Mouse (Mus musculus) telencephalon, adult 2 months (tissue): ENCODE results near the gene Mamdc2.
"Not testable (repeated sequence)": the region's sequence is repeated elsewhere in the genome, so short reads cannot be mapped to it uniquely, and the experiment has no call there.

Experiments
- DNase-seq: peaks from one replicate; pipeline ENCODE4 v3.0.0-alpha.2; 2011; ENCODE audit warnings: low read depth, low spot score

Mamdc2 gene

GRCm38 (mm10) chr19:23447988-23448497, at the start of gene Mamdc2:
TSS of gene Mamdc2 (minus strand) at chr19:23448442.
- no peak for DNase-seq

GRCm38 (mm10) chr19:23498011-23498410, 49.8 kb upstream of the Mamdc2 start:
- no peak for DNase-seq

DNA sequence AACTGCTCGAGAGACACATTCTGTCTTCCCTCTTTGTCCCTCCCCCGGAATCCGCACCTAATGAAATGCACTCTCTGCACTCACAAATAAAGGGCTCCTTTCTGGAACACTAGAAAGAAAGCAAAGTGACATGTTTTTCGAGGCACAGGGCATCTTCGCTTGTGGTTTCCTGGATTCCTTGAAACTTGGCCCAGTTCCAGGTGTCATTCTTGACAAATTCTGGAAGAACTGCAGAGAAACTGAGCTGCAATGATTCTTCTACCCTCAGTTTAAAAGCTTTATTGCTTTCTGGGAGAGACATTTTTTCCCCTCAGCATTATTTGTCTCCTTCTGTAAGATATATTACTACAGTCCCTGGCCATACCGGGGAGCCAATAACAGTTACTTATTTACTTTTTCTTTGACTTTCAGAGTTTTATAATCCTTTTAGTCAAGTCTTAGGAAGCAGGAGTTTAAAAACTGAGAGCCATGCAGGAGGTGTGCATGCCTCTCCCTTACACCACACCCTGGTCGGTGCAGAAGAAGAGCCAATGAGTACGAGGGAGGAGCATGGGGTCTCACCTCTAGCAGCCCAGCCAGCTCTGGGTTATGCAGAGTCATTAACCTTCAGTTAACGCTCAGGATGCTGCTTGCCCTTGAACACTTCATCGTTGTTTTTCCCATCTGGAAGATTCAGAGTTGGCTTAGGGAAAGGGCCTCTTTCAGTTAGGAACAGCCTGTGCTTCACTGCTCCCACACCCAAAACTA, 49.1 kb upstream of the Mamdc2 start:
- no peak for DNase-seq

DNA sequence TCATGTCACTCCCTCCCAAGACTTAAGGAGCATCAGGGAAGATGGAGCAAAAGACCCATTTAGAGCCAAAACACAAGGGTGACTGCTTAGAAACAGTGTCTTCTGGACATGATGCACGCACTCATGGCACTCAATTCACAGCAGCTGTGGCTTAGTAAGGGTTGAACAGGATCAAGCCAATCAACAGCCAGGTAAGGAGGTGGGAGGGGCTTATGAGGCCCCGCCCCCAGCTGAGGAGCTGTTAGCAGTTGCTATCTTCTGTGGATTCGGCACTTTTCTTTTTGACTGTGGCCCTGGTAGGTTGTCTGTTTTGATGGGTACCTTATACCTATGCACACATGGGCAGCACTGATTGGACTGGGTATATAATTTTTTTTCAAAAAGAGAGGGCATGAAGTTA, 48.3 kb upstream of the Mamdc2 start:
- no peak for DNase-seq

GRCm38 (mm10) chr19:23492663-23493062, 44.4 kb upstream of the Mamdc2 start:
- DNase-seq = no peak

- DNase-seq = not testable (repeated sequence)
These were observed 42.5 kb upstream of the Mamdc2 start for GRCm38 (mm10) chr19:23490703-23491102.

GRCm38 (mm10) chr19:23489780-23490179, 41.5 kb upstream of the Mamdc2 start:
- DNase-seq = no peak

DNA sequence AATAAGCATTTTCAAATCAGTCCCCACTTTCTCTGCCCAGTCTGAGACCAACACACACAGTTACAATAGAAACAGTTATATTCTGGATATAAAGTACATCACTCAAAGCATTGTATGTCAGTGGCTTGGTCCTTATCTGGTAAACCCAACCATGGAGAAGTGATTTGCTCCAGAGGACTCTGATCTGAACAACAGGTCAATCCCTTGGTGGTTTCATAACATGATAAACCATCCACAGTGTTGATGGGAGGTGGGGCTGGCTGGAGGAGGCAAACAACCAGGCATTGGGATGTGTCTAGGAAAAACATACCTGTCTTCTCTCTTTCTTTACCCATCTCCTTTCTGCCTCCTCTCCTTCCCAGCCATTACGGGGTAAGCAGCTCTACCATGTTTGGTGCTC, 39.2 kb upstream of the Mamdc2 start:
- DNase-seq = no peak

GRCm38 (mm10) chr19:23486631-23487270, 38.5 kb upstream of the Mamdc2 start:
- DNase-seq = no peak

DNA sequence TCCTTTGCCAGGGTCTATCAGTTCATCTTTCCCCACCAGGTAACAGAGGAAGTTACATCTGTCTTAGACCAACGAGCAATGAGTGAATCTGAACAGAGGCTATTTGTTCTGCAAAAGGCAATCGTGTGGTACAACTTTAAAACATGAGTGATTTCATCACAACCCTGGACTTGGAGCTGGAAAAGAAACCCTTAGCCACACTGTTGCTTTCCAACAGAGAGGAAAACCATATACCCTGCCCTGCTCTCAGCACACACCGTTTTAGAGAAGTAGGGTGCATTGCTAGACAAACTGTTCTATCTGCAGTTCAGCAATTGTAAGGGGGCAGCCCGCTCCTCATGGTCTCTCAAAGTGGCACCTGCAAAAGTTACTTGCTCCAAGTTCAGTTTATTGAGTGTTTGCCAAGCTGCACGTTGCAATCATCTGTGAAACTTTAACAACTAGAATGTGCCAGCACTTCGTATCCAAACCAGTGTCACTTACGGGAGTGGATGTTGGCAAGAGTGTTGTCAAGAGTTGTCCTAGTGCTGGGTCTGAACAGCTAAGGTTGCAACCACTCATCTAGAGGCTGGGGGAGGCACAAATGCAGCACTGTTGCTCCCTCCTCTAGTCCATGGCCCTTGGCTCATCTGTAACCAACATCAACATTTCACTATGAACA, 37.8 kb upstream of the Mamdc2 start:
- no peak for DNase-seq

DNA sequence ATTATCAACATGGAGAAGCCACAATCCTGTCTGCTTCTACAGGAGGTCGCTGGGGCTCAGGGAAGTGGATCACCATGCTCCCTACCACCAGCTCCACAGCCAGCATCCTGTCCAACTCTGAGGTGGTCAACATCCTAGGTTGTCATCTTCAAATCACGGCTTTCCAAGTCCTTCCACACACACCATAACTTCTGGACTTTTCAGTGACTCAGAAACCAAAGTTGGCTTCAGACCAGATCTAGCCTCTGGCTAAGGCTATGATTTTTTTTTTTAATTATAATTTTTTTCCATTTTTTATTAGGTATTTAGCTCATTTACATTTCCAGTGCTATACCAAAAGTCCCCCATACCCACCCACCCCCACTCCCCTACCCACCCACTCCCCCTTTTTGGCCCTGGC, 34.3 kb upstream of the Mamdc2 start:
- DNase-seq = not testable (repeated sequence)

GRCm38 (mm10) chr19:23479597-23479967, 31.3 kb upstream of the Mamdc2 start:
- no peak for DNase-seq

DNA sequence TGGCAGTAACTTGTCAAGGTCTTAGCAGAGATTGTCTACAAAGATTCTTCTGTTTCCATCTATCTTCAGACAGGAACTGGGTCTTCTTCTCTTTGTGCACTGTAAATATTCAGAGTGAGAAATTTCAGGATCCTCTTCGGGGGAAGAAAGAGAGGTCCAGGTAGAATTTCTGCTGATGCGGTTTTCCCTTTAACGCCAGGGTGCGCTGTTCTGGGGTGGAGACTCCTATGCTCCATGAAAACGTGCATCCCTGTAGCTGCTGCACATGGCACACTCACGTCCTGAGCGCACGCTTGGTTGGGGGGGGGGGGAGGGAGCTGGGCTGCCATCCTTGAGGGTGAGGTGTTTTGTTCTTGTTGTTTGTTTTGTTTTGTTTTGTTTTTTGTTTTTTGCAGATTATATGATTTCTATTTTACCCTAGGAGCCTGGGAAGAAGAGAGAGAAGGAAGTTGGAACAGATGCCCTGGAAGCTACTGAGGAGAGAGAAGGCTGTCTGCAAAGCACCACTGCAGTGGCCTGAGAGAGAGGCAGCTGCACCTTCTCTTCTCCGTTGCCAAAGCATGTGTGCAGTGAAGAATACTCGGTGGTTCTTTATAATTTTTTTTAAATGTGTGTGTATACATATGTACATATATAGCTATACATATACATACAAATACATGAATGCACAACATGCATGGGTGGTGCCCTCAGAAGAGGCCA, 30.8 kb upstream of the Mamdc2 start:
- no peak for DNase-seq

DNA sequence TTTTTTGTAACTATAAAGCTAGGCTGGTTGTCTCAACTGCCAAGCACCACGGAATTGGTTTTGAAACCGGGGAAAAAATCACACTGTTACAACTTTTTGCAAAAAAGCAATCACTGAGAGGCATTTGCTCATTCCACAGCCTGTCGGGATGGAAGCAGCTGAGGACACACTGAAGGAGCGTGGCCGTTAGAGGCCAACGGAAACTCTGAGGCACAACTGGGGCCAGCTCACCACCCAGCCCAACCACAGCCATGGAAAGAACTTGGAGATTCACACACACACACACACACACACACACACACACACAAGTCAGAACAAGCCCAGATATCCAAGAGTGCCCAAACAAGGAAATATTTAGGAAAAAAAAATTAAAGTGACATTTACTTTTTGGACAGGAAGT, 29.6 kb upstream of the Mamdc2 start:
- no peak for DNase-seq

GRCm38 (mm10) chr19:23467866-23468265, 19.6 kb upstream of the Mamdc2 start:
- DNase-seq = no peak

DNA sequence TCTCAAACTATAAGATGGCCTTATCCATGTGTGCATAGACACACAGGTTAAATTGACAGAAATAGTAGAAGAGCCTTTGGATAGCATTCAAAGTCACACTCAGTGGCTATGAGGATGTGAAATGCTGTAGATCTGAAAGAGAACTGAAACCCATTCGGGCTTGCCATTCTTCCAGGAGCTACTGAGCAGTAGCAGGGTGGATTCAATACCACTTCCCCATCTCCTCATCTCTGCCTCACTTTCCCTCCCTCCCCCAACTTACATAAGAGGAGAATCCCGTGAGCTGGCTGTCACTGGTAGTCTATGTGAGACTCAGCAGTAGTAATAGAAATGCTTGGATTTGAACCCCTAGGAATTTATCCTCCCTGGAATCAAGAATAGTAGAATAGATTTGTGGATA, 18.8 kb upstream of the Mamdc2 start:
- DNase-seq = no peak

GRCm38 (mm10) chr19:23457492-23457891, 9.2 kb upstream of the Mamdc2 start:
- DNase-seq = no peak

GRCm38 (mm10) chr19:23451361-23451760, 3.1 kb upstream of the Mamdc2 start:
- no peak for DNase-seq

DNA sequence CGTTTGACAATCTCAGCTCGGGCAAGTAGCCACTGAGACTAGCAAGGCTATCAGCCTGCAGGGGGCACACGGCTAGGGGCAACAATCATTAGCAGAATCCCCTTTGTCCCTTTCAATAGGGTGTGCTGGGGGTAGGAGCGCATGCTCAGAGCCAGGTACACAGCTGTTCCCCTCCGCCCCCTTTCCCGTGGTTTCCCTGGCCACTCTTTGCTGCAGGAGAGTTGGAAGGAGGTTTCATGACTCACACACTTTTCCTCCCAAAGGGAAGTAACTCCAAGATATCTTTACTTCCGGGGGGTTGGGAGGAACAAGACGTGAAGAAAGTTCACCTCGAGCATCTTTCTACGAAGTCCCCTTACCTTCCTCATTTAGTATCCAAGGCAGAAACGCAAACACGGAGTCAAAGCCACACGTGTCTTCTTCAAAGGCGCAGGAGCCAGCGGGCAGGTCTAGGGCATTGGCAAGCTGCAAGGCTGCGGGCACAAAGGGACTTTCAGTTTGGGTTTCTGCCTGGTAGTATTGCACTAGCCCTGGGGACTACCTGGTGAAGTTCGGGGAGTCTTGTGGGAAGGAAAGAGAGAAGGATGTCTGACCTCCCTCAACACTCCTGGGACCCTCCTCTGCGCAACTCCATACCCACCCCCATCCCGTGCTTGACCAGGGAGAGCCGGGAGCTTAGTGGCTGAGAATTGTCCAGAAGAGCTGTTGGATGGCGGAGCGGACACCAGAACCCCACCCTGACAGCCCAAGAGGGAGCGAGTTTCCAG, 838 bp downstream of the Mamdc2 start:
- DNase-seq = peak; percentile 19

DNA sequence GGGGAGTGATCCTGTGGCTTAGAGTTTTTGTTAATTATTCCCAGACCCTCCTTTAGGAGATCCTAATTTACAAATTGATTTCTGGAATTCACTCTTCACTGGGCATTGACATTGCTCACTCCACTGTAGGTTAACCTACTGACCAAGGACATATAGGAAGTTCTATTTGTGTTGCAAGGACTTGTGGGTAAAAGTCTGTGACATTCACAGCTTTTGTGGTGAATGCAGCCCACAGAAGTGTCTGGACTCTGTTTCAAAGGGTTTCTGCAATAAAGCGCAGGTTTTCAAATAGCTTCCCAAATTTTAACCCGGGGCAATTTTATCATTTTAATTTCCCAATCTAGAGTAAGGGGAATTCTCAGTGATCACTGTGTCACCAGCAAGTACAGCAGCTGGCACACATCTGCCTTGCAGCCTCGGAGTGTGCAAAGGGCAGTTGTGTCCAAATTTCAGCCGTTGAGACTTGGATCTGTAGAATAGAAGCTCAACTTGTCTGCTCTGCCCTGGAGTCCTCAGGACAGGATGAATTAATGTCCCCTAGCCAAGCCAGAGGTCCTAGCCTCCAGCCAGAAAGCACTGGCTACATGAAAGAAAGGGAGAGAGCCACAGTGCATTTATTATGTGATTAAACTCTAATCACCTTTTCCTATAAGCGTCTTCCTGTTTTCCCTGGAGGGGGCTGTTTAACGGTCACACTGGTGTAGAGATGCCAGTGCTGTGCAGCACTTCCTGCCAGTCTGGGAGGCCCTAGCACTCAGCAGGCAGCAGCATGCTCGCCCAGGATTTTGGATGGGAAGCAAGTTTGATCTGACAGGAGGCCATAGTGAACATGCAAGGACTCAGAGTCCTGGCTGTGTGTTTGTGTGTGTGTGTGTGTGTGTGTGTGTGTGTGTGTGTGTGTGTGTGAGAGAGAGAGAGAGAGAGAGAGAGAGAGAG, 3.1 kb downstream of the Mamdc2 start:
- no peak for DNase-seq
